ENCODE assay signal across 9 mouse cellular contexts in genomic region chr6:86638434-86638833, GRCm38 (mm10). TPM values are rescaled to one million over a fixed set of nuclear protein-coding genes. Genes with fewer than 3 reads are reported as not detected.
DNase-seq lines count a peak whose midpoint lies in the region; ATAC-seq and TF ChIP-seq lines count a peak whose summit lies in the region.
"Had no signal": no experiment of that assay in that cellular context is flagged by ENCODE, and none has a peak within 500 bp of the region (broad histone marks: within the 10 kb centered on the region; RNA-seq: fewer than 3 reads in every experiment).

No protein-coding gene starts in this region.

- H3K9me3 ChIP-seq in hindbrain, postnatal 0 days (ENCODE audit: low read length) = no peaks in the 10 kb centered on the region
- no peaks in the 10 kb centered on the region for H3K9me3 ChIP-seq in hindbrain, embryonic 13.5 days

- no peaks in the 10 kb centered on the region for H3K36me3 ChIP-seq in hindbrain, postnatal 0 days (ENCODE audit: insufficient read depth, low read length)
- no peaks in the 10 kb centered on the region for H3K36me3 ChIP-seq in hindbrain, embryonic 13.5 days

- WGBS in hindbrain, postnatal 0 days = 14% methylated on average over 2 of the region's 2 CpGs
- WGBS in hindbrain, embryonic 13.5 days = 32% methylated on average over 2 of the region's 2 CpGs

- TF ChIP-seq POLR2A in embryonic fibroblast, embryonic 13.5 days (IDR thresholded peaks at IDR 0.05; ENCODE audit: low read depth, low read length) = no peak

- no peaks in the 10 kb centered on the region for H3K4me1 ChIP-seq in hindbrain, postnatal 0 days (ENCODE audit: insufficient read depth, low read length)
- no peaks in the 10 kb centered on the region for H3K4me1 ChIP-seq in hindbrain, embryonic 13.5 days (replicated peaks)
- H3K4me1 ChIP-seq in embryonic fibroblast, embryonic 13.5 days (ENCODE audit: control insufficient read depth, insufficient read depth, low read length) = no peaks in the 10 kb centered on the region

- no peak overlapping the region for H3K27ac ChIP-seq in hindbrain, postnatal 0 days
- H3K27ac ChIP-seq in hindbrain, embryonic 13.5 days = no peak overlapping the region
- H3K27ac ChIP-seq in embryonic fibroblast, embryonic 13.5 days (ENCODE audit: insufficient read depth, low read length) = no peak overlapping the region

- TF ChIP-seq CTCF in hindbrain, postnatal 0 days (IDR thresholded peaks at IDR 0.05; ENCODE audit: low read depth) = peak; percentile 65
- TF ChIP-seq CTCF in embryonic fibroblast, embryonic 13.5 days (IDR thresholded peaks at IDR 0.05; ENCODE audit: borderline replicate concordance, insufficient read depth, low read length) = 0 out of 2 replicates have a peak, but pooled peaks have one; percentile 25

- H3K9ac ChIP-seq in hindbrain, postnatal 0 days (replicated peaks; ENCODE audit: low read length) = no peak overlapping the region
- H3K9ac ChIP-seq in hindbrain, embryonic 13.5 days = no peak overlapping the region

- no peak for ATAC-seq in CD4-positive, CD25-positive, alpha-beta regulatory T cell, adult 4 months
- ATAC-seq in hindbrain, postnatal 0 days = no peak
- no peak for ATAC-seq in hindbrain, embryonic 13.5 days (ENCODE audit: low FRiP score)

- no peak overlapping the region for H3K4me2 ChIP-seq in hindbrain, postnatal 0 days (ENCODE audit: low read depth, low read length)
- H3K4me2 ChIP-seq in hindbrain, embryonic 13.5 days = no peak overlapping the region

- H3K4me3 ChIP-seq in hindbrain, postnatal 0 days (ENCODE audit: low read length) = no peak overlapping the region
- H3K4me3 ChIP-seq in hindbrain, embryonic 13.5 days = no peak overlapping the region
- H3K4me3 ChIP-seq in embryonic fibroblast, embryonic 13.5 days (ENCODE audit: insufficient read depth, low read length) = no peak overlapping the region

- H3K27me3 ChIP-seq in hindbrain, postnatal 0 days (ENCODE audit: insufficient read depth, low read length) = no peaks in the 10 kb centered on the region
- H3K27me3 ChIP-seq in hindbrain, embryonic 13.5 days = no peaks in the 10 kb centered on the region

- DNase-seq in CD4-positive, CD25-positive, alpha-beta regulatory T cell, adult 2 months (ENCODE audit: low read depth, low spot score) = peak; percentile 31
- DNase-seq in hindbrain, postnatal 0 days (ENCODE audit: low spot score) = peak; percentile 23
- peak; percentile 56 for DNase-seq in 3T3-L1 (ENCODE audit: low read depth, low spot score)
- no peak for DNase-seq in testis, postnatal 10 days (ENCODE audit: low spot score)
- DNase-seq in thymus, postnatal 36 days = no peak
- DNase-seq: cerebellum, adult 11 months had no signal

RNA-seq across cellular contexts. Expression of gene Asprv1, which starts 10.5 kb away (rescaled TPM):
- polyA plus RNA-seq in CD4-positive, CD25-positive, alpha-beta regulatory T cell, adult 4 months (2017; shearing (Covaris generic)) = under 1 TPM in 1 of 2 experiments, not detected in 1; 0.20 TPM
- total RNA-seq in hindbrain, postnatal 0 days (2014; rRNA removed) = 0.22 and 0.73 TPM in 2 replicates
- 0.99 and 1.0 TPM in 2 replicates for polyA plus RNA-seq in hindbrain, postnatal 0 days (2015; fragmentation: Nextera tagmentation; extraction: Ambion mirVana)
- polyA plus RNA-seq in hindbrain, embryonic 13.5 days (2015; fragmentation: Nextera tagmentation; extraction: Ambion mirVana) = 0.74 and 0.81 TPM in 2 replicates
- polyA plus RNA-seq in embryonic fibroblast, embryonic 13.5 days (2011; ENCODE audit: insufficient read length, low read depth, missing spikeins) = not detected in 2 replicates

RNA-seq across cellular contexts. Expression of gene Mxd1, which starts 30.5 kb away (rescaled TPM):
- polyA plus RNA-seq in CD4-positive, CD25-positive, alpha-beta regulatory T cell, adult 4 months (2017; shearing (Covaris generic)) = 10 to 100 TPM; 17.8 to 21.8 TPM
- 12.2 and 12.8 TPM in 2 replicates for total RNA-seq in hindbrain, postnatal 0 days (2014; rRNA removed)
- polyA plus RNA-seq in hindbrain, postnatal 0 days (2015; fragmentation: Nextera tagmentation; extraction: Ambion mirVana) = 12.0 TPM in 2 replicates
- 23.3 and 24.9 TPM in 2 replicates for polyA plus RNA-seq in hindbrain, embryonic 13.5 days (2015; fragmentation: Nextera tagmentation; extraction: Ambion mirVana)
- polyA plus RNA-seq in embryonic fibroblast, embryonic 13.5 days (2011; ENCODE audit: insufficient read length, low read depth, missing spikeins) = 5.4 and 5.8 TPM in 2 replicates

RNA-seq across cellular contexts. Expression of gene Snrnp27, which starts 45.9 kb away (rescaled TPM):
- polyA plus RNA-seq in CD4-positive, CD25-positive, alpha-beta regulatory T cell, adult 4 months (2017; shearing (Covaris generic)) = 100 to 1,000 TPM; 100 to 121 TPM
- total RNA-seq in hindbrain, postnatal 0 days (2014; rRNA removed) = 12.7 and 21.6 TPM in 2 replicates
- polyA plus RNA-seq in hindbrain, postnatal 0 days (2015; fragmentation: Nextera tagmentation; extraction: Ambion mirVana) = 107 and 114 TPM in 2 replicates
- 116 and 122 TPM in 2 replicates for polyA plus RNA-seq in hindbrain, embryonic 13.5 days (2015; fragmentation: Nextera tagmentation; extraction: Ambion mirVana)
- polyA plus RNA-seq in embryonic fibroblast, embryonic 13.5 days (2011; ENCODE audit: insufficient read length, low read depth, missing spikeins) = 64.1 and 65.6 TPM in 2 replicates

Comparison
In these comparisons a context has a peak if more than half of its experiments do, and no peak if none do; other contexts are left out.
1. DNase-seq: peak in CD4-positive, CD25-positive, alpha-beta regulatory T cell, adult 2 months (single experiment), hindbrain, postnatal 0 days (single experiment) and 3T3-L1 (single experiment); none in testis, postnatal 10 days (single experiment) and thymus, postnatal 36 days (0 of 2).